Mouse (Mus musculus) heart, embryonic 14.5 days (tissue): ENCODE data around the gene Aqp9. TPM values are rescaled to one million over a fixed set of nuclear protein-coding genes. Genes with fewer than 3 reads are reported as not detected.

Experiments
- ATAC-seq: fragments of 200-750 bp; cut with Nextera tagmentation; 2 replicates; pipeline ENCODE4 v1.8.0; 2017; ENCODE audit warnings: low read depth, moderate TSS enrichment; ENCODE audit not compliant: insufficient number of reproducible peaks, insufficient read depth, low FRiP score
- H3K27ac ChIP-seq, 2 experiments: fragments of 200-500 bp in 1 of 2; fragments of 300-500 bp in 1 of 2; sonication (generic) in 1 of 2; replicated peaks in 1 of 2; 2 replicates each; pipeline ENCODE4 v1.5.1; 2012 to 2014; ENCODE audit warnings: low read depth in 2 of 2, low read length in 2 of 2, control low read depth in 1 of 2, mild to moderate bottlenecking in 1 of 2, mixed read lengths in 1 of 2; ENCODE audit not compliant: control insufficient read depth in 1 of 2, insufficient read depth in 1 of 2
- H3K27me3 ChIP-seq: fragments of 300-500 bp; sonication (generic); 2 replicates; pipeline ENCODE4 v1.6.1; 2014; ENCODE audit warnings: mild to moderate bottlenecking, low read length, control low read depth; ENCODE audit not compliant: control insufficient read depth, insufficient read depth
- H3K36me3 ChIP-seq: fragments of 300-500 bp; sonication (generic); 2 replicates; pipeline ENCODE4 v1.6.1; 2014; ENCODE audit warnings: mild to moderate bottlenecking, control low read depth, low read length, mixed read lengths; ENCODE audit not compliant: control insufficient read depth, insufficient read depth
- H3K4me1 ChIP-seq, 2 experiments: fragments of 200-500 bp in 1 of 2; fragments of 300-500 bp in 1 of 2; sonication (generic) in 1 of 2; 2 replicates each; pipeline ENCODE4 v1.6.1; 2012 to 2014; ENCODE audit warnings: low read length in 2 of 2, control low read depth in 1 of 2, mixed read lengths in 1 of 2; ENCODE audit not compliant: control insufficient read depth in 2 of 2, insufficient read depth in 2 of 2
- H3K4me2 ChIP-seq: fragments of 300-500 bp; sonication (generic); 2 replicates; pipeline ENCODE4 v1.6.1; 2014; ENCODE audit warnings: mild to moderate bottlenecking, low read length
- H3K4me3 ChIP-seq, 2 experiments: fragments of 200-500 bp in 1 of 2; fragments of 300-500 bp in 1 of 2; sonication (generic) in 1 of 2; 2 replicates each; pipeline ENCODE4 v1.5.1; 2012 to 2014; ENCODE audit warnings: low read length in 2 of 2, mild to moderate bottlenecking in 2 of 2, control low read depth in 1 of 2, low read depth in 1 of 2, moderate library complexity in 1 of 2; ENCODE audit not compliant: control insufficient read depth in 1 of 2, insufficient read depth in 1 of 2
- H3K9ac ChIP-seq: fragments of 300-500 bp; sonication (generic); 2 replicates; pipeline ENCODE4 v1.6.1; 2014; ENCODE audit warnings: mild to moderate bottlenecking, low read length
- H3K9me3 ChIP-seq: fragments of 300-500 bp; sonication (generic); 2 replicates; pipeline ENCODE4 v1.6.1; 2016; ENCODE audit warnings: low read length, control low read depth; ENCODE audit not compliant: control insufficient read depth
- WGBS: fragments of 180-500 bp; shearing (Covaris S2); extraction: QIAGEN DNeasy Blood & Tissue Kit; methylation state at CpG from one replicate; pipeline ENCODE4 v1.1.7; 2014; 5-methylcytosine and 5-hydroxymethylcytosine counted together
- polyA plus RNA-seq: library from polyadenylated mRNA; unstranded; fragments of >200 nt; fragmentation: Nextera tagmentation; extraction: Ambion mirVana; gene quantifications from 2 replicates; pipeline ENCODE4 v1.2.1, GENCODE M21; 2014

Gene Aqp9
- polyA plus RNA-seq, 1 experiment from 2014 or later, result 0.22 TPM

DNA sequence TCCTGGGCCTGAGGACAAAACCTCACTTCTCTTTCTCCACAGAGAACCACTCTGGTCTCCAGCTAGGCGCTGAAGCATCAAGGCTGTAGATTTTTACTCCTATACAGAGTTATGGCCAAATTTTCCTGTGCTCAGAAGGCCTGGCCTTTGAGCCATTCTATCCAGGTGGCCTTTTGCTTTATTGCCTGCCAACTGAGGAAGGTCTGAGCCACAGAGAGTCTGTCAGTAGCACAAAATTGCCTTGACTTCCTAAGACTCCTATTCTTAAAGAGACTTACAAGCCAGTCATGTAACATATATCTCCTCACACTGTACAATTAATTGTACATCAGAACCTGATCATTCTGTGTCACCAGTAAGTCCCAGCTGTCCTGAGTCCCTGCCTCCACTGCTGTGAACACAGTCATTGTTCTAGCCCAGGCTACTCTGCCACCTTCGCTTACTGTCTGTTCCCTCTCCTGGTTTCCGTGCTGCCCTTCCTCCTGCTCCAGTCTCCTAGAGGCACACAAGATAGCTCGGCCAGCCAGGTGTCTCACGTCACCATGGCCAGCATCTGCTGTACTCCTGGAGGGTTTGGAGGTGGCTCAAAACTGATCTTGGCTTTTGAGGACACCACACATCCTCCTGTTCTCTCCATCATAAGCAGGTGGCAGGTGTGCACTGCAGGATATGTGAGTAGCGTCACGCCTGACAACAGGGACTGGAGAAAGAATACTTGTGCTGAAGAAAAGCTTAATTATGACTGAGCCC, 96.7 kb downstream of the Aqp9 start:
- 77% methylated on average over 7 of the region's 7 CpGs for WGBS
- Histone ChIP-seq H3K9me3 (no peaks in the 10 kb centered on the region), H3K9ac (no peak overlapping the region), H3K27ac (no peak overlapping the region), H3K27me3 (no peaks in the 10 kb centered on the region), H3K4me2 (no peak overlapping the region), H3K36me3 (no peaks in the 10 kb centered on the region), H3K4me1 (peaks cover 3 to 9% of the 10 kb centered on the region in 2 experiments; a peak in 2 of 4 replicates), H3K4me3 (no peak overlapping the region)
- no peak for ATAC-seq

DNA sequence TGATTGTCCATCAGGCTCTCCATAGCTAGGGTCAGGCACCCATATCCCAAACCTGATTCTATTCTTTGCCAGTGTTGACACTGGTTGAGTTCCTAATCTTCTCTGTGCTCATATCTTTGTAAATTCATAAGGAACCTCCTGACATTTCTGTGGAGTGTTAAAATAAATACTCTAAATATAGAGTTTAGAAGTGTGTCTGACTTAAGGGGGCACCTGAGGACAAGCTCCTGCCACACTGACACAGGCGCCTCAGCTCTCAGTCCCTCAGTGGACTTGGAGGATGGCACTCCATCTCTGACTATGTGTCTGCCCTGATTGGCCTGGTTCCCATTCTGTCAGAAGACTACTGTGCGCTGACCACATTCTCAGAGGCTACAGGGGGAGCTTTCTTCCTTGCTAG, 97.9 kb downstream of the Aqp9 start:
- Histone ChIP-seq H3K9ac (no peak overlapping the region), H3K4me3 (no peak overlapping the region), H3K27me3 (no peaks in the 10 kb centered on the region), H3K4me2 (no peak overlapping the region), H3K36me3 (no peaks in the 10 kb centered on the region), H3K4me1 (peaks cover 3 to 5% of the 10 kb centered on the region in 2 experiments; a peak in 2 of 4 replicates), H3K9me3 (no peaks in the 10 kb centered on the region), H3K27ac (no peak overlapping the region)
- ATAC-seq, result no peak
- 69% methylated on average over 2 of the region's 2 CpGs for WGBS

DNA sequence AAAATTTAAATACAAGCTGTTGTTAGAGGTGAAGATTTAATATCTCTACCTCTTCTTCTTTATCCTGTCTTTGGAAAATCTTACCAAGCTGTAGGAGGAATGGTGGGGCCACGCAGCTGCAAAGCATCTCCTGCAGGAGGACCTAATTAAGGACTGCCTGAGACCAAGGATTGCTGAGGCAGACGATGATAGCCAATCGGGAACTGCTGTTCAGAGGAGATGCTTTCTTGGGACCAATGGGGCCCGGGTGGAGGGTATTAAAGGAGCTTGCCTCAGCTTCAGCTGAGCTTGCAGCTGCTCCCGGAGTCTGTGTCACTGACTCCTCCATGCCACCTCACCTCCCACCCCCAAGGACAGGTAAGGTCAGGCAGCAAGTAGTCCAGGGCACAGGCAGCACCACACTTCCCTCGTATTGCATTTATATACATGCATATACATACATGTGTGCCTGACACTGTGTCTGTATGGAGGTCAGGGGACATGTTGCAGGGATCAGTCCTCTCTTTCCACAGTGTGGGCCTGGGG, 99.6 kb downstream of the Aqp9 start:
- ATAC-seq, result no peak
- WGBS, result 46% methylated on average over 6 of the region's 6 CpGs
- H3K4me1 ChIP-seq, result peaks cover 3 to 5% of the 10 kb centered on the region in 2 experiments; a peak in 2 of 4 replicates

DNA sequence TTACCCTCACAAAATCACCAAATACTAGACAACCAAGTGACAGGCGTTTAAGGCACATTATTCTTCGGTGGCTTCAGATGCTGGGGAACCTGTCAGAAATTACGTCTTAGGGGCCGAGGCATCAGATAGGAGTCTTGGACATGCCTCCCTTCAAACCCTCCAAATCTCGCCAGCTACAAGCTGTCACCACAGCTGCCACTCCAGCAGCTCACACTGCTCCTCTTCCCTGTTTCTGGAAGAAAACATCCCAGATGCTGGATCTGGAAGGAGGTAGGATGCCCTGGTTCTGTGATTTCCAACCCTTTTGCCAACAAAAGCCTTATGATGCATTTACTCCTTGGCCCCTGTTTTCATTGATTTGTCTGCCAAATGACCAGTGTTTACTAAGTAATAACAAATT, 101.3 kb downstream of the Aqp9 start:
- no peaks in the 10 kb centered on the region for H3K27me3 ChIP-seq
- no peak overlapping the region for H3K9ac ChIP-seq
- H3K36me3 ChIP-seq, result no peaks in the 10 kb centered on the region
- no peaks in the 10 kb centered on the region for H3K9me3 ChIP-seq
- 76% methylated on average over 5 of the region's 5 CpGs for WGBS
- H3K27ac ChIP-seq, result no peak overlapping the region
- no peak overlapping the region for H3K4me2 ChIP-seq
- ATAC-seq, result no peak
- H3K4me3 ChIP-seq, result no peak overlapping the region
- peaks cover 3% of the 10 kb centered on the region in 2 experiments; a peak in 1 of 4 replicates for H3K4me1 ChIP-seq

More for the DNA sequence above, 99.6 kb downstream of the Aqp9 start:
- no peak overlapping the region for H3K27ac ChIP-seq
- no peaks in the 10 kb centered on the region for H3K9me3 ChIP-seq
- H3K4me3 ChIP-seq, result no peak overlapping the region
- H3K9ac ChIP-seq, result no peak overlapping the region
- no peak overlapping the region for H3K4me2 ChIP-seq
- no peaks in the 10 kb centered on the region for H3K27me3 ChIP-seq
- no peaks in the 10 kb centered on the region for H3K36me3 ChIP-seq

DNA sequence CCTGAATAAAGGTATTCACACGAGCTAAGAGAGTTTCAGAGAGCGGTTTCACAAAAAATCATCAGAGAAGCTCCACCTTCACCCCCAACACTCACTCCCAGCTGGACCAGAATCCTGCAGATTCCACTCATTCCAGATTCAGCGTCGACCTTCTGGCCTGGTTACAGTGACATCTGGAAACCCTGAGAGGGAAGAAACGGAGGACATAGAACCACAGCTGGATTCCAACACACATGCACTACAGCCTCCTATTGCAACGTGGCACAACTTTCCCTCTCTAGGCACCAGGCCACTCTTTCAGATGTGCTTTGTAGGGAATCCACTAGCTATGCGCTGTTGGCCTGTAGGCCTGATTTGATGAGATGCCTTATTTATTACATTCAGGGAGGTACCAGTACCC, 102.0 kb downstream of the Aqp9 start:
- H3K9me3 ChIP-seq, result no peaks in the 10 kb centered on the region
- peaks cover 3% of the 10 kb centered on the region in 2 experiments; a peak in 1 of 4 replicates for H3K4me1 ChIP-seq
- no peak for ATAC-seq
- no peak overlapping the region for H3K9ac ChIP-seq
- H3K4me2 ChIP-seq, result no peak overlapping the region
- H3K36me3 ChIP-seq, result no peaks in the 10 kb centered on the region
- no peak overlapping the region for H3K4me3 ChIP-seq
- 63% methylated on average over 7 of the region's 7 CpGs for WGBS
- no peaks in the 10 kb centered on the region for H3K27me3 ChIP-seq
- H3K27ac ChIP-seq, result no peak overlapping the region

DNA sequence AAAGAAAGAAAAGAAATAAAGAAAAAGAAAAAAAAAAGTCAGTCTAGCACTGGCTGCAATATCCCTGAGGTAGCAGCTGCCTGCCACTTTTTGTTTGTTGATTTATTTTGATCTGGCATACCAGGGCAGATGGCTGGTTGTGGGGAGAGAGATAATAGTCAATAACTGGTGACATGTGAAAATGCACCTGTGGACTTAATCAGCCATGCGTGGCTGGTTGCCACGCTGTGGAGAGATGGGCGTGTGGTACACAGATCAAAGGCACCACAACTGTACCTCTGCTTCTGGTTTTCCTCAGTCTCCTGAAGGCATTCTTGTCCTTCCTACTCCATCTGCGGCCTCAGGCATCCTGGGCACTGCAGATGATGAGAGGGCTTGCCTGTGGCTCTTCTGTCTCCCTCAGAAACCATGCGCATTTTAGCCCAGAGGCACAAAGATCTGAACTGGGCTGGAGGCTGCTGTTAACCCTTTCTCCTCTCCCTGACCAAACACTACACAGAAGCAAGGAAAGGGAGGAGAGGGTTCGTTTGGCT, 103.1 kb downstream of the Aqp9 start:
- Histone ChIP-seq H3K9ac (no peak overlapping the region), H3K9me3 (no peaks in the 10 kb centered on the region), H3K4me2 (no peak overlapping the region), H3K27me3 (no peaks in the 10 kb centered on the region), H3K36me3 (no peaks in the 10 kb centered on the region), H3K4me1 (no peaks in the 10 kb centered on the region), H3K27ac (no peak overlapping the region), H3K4me3 (no peak overlapping the region)
- WGBS, result 66% methylated on average over 6 of the region's 6 CpGs
- no peak for ATAC-seq

DNA sequence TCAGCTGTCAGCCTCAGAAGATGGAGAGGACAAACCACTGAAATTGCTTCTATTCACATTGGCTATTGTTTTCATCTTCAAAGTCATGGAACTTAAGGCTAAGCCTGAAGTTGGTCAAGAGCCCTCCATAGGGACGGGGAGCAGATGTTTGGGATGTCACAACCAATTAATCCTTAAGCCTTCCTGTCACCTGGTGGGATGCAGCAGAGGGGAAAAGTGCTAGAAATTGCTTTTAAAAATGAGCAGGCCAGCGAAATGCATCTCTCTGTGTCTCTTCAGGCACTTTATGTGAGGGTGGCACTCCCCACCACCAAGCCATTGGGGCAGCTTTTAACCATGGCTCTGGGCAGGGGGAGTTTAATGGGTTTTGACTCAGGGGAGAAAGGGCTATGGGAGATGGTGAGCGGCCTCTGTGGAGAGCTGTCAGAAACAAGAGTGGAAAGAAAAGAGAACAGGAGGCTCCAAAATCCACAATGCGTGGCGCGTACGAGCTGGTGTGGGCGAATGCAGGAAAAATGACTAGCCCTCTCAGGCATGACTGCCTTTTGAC, 104.1 kb downstream of the Aqp9 start:
- no peaks in the 10 kb centered on the region for H3K36me3 ChIP-seq
- ATAC-seq, result no peak
- WGBS, result 84% methylated on average over 8 of the region's 8 CpGs
- no peak overlapping the region for H3K4me2 ChIP-seq
- H3K9me3 ChIP-seq, result no peaks in the 10 kb centered on the region
- no peaks in the 10 kb centered on the region for H3K27me3 ChIP-seq
- no peak overlapping the region for H3K9ac ChIP-seq
- no peak overlapping the region for H3K27ac ChIP-seq
- no peaks in the 10 kb centered on the region for H3K4me1 ChIP-seq
- H3K4me3 ChIP-seq, result no peak overlapping the region
